Mouse (Mus musculus): Measurements from ENCODE around the gene Set. TPM values are rescaled to one million over a fixed set of nuclear protein-coding genes. Genes with fewer than 3 reads are reported as not detected.
A peak's percentile ranks its signal among the peaks of the same experiment; 100 is the strongest.

Set gene
- total and polyA plus RNA-seq, 2 experiments from 2014 or later, result 384 to 392 TPM

GRCm38 (mm10) chr2:30067031-30067888 is 10.1 kb downstream of the Set start:
- H3K9me3 ChIP-seq (ENCODE audit: low read length), result no peaks in the 10 kb centered on the region
- peak overlapping the region; percentile 94 for H3K9ac ChIP-seq
- H3K27me3 ChIP-seq (ENCODE audit: insufficient read depth, low read length), result no peaks in the 10 kb centered on the region
- peak overlapping the region; percentile 95 for H3K27ac ChIP-seq (ENCODE audit: low read depth, low read length)
- no peak for TF ChIP-seq CTCF (IDR thresholded peaks at IDR 0.05; ENCODE audit: low read depth)
- H3K4me1 ChIP-seq (ENCODE audit: insufficient read depth), result peaks cover 4% of the 10 kb centered on the region; the same call in 1 of the 2 replicates
- H3K4me2 ChIP-seq (ENCODE audit: low read depth), result peak overlapping the region; percentile 74
- DNase-seq (peak; percentile 64), ATAC-seq (peak; percentile 47)
- H3K4me3 ChIP-seq (ENCODE audit: low read depth, low read length), result peak overlapping the region; percentile 99
- peaks cover 13% of the 10 kb centered on the region for H3K36me3 ChIP-seq (ENCODE audit: insufficient read depth)
- WGBS, result 2% methylated on average over 50 of the region's 69 CpGs

GRCm38 (mm10) chr2:30067962-30068361 is 10.8 kb downstream of the Set start:
- no peak for TF ChIP-seq CTCF (IDR thresholded peaks at IDR 0.05; ENCODE audit: low read depth)
- Histone ChIP-seq H3K4me1 (ENCODE audit: insufficient read depth) (peaks cover 4% of the 10 kb centered on the region; the same call in 1 of the 2 replicates), H3K27ac (ENCODE audit: low read depth, low read length) (no peak overlapping the region; the same call in 1 of the 2 replicates), H3K36me3 (ENCODE audit: insufficient read depth) (peaks cover 19% of the 10 kb centered on the region), H3K4me2 (ENCODE audit: low read depth) (peak overlapping the region; percentile 74), H3K27me3 (ENCODE audit: insufficient read depth, low read length) (no peaks in the 10 kb centered on the region), H3K4me3 (ENCODE audit: low read depth, low read length) (peak overlapping the region; percentile 99), H3K9ac (peak overlapping the region; percentile 94), H3K9me3 (ENCODE audit: low read length) (no peaks in the 10 kb centered on the region)
- no peak for ATAC-seq
- 10% methylated on average over 7 of the region's 7 CpGs for WGBS
- no peak for DNase-seq

GRCm38 (mm10) chr2:30072875-30073274 is 15.7 kb downstream of the Set start:
- H3K4me2 ChIP-seq (ENCODE audit: low read depth), result no peak overlapping the region
- no peak overlapping the region for H3K27ac ChIP-seq (ENCODE audit: low read depth, low read length)
- DNase-seq, result no peak
- WGBS, result 67% methylated on average over 7 of the region's 7 CpGs
- H3K9me3 ChIP-seq (ENCODE audit: low read length), result no peaks in the 10 kb centered on the region
- H3K9ac ChIP-seq, result no peak overlapping the region
- H3K4me1 ChIP-seq (ENCODE audit: insufficient read depth), result no peaks in the 10 kb centered on the region
- H3K4me3 ChIP-seq (ENCODE audit: low read depth, low read length), result no peak overlapping the region
- peaks cover 31% of the 10 kb centered on the region for H3K36me3 ChIP-seq (ENCODE audit: insufficient read depth)
- TF ChIP-seq CTCF (IDR thresholded peaks at IDR 0.05; ENCODE audit: low read depth), result no peak
- H3K27me3 ChIP-seq (ENCODE audit: insufficient read depth, low read length), result no peaks in the 10 kb centered on the region
- ATAC-seq, result no peak

GRCm38 (mm10) chr2:30073285-30073684 is 16.1 kb downstream of the Set start:
- DNase-seq (no peak), ATAC-seq (no peak)
- no peaks in the 10 kb centered on the region for H3K4me1 ChIP-seq (ENCODE audit: insufficient read depth)
- TF ChIP-seq CTCF (IDR thresholded peaks at IDR 0.05; ENCODE audit: low read depth), result no peak
- no peak overlapping the region for H3K4me3 ChIP-seq (ENCODE audit: low read depth, low read length)
- H3K36me3 ChIP-seq (ENCODE audit: insufficient read depth), result peaks cover 31% of the 10 kb centered on the region
- no peaks in the 10 kb centered on the region for H3K9me3 ChIP-seq (ENCODE audit: low read length)
- H3K9ac ChIP-seq, result no peak overlapping the region
- 82% methylated on average over 3 of the region's 3 CpGs for WGBS
- no peaks in the 10 kb centered on the region for H3K27me3 ChIP-seq (ENCODE audit: insufficient read depth, low read length)
- H3K4me2 ChIP-seq (ENCODE audit: low read depth), result no peak overlapping the region
- H3K27ac ChIP-seq (ENCODE audit: low read depth, low read length), result no peak overlapping the region

- no peaks in the 10 kb centered on the region for H3K4me1 ChIP-seq (ENCODE audit: insufficient read depth)
- no peak overlapping the region for H3K9ac ChIP-seq
- no peak overlapping the region for H3K27ac ChIP-seq (ENCODE audit: low read depth, low read length)
- H3K4me2 ChIP-seq (ENCODE audit: low read depth), result no peak overlapping the region
- H3K4me3 ChIP-seq (ENCODE audit: low read depth, low read length), result no peak overlapping the region
- H3K9me3 ChIP-seq (ENCODE audit: low read length), result no peaks in the 10 kb centered on the region
- H3K27me3 ChIP-seq (ENCODE audit: insufficient read depth, low read length), result no peaks in the 10 kb centered on the region
- WGBS, result 80% methylated on average over 3 of the region's 3 CpGs
- TF ChIP-seq CTCF (IDR thresholded peaks at IDR 0.05; ENCODE audit: low read depth), result no peak
- ATAC-seq (no peak), DNase-seq (no peak)
- H3K36me3 ChIP-seq (ENCODE audit: insufficient read depth), result peaks cover 20% of the 10 kb centered on the region
Measured at GRCm38 (mm10) chr2:30075625-30076024, 18.4 kb downstream of the Set start.

- Histone ChIP-seq H3K4me2 (ENCODE audit: low read depth) (no peak overlapping the region), H3K4me3 (ENCODE audit: low read depth, low read length) (no peak overlapping the region), H3K4me1 (ENCODE audit: insufficient read depth) (no peaks in the 10 kb centered on the region), H3K36me3 (ENCODE audit: insufficient read depth) (peaks cover 19% of the 10 kb centered on the region), H3K9ac (no peak overlapping the region), H3K9me3 (ENCODE audit: low read length) (no peaks in the 10 kb centered on the region), H3K27ac (ENCODE audit: low read depth, low read length) (no peak overlapping the region), H3K27me3 (ENCODE audit: insufficient read depth, low read length) (no peaks in the 10 kb centered on the region)
- no peak for DNase-seq
- TF ChIP-seq CTCF (IDR thresholded peaks at IDR 0.05; ENCODE audit: low read depth), result no peak
- WGBS, result 93% methylated on average over 8 of the region's 9 CpGs
- ATAC-seq, result no peak
Measured at GRCm38 (mm10) chr2:30076439-30076838, 19.3 kb downstream of the Set start.

- DNase-seq (no peak), ATAC-seq (peak; percentile 23)
- no peak overlapping the region for H3K27ac ChIP-seq (ENCODE audit: low read depth, low read length)
- H3K4me3 ChIP-seq (ENCODE audit: low read depth, low read length), result no peak overlapping the region
- no peaks in the 10 kb centered on the region for H3K9me3 ChIP-seq (ENCODE audit: low read length)
- WGBS, result 72% methylated on average over 6 of the region's 6 CpGs
- no peak overlapping the region for H3K9ac ChIP-seq
- peaks cover 19% of the 10 kb centered on the region for H3K36me3 ChIP-seq (ENCODE audit: insufficient read depth)
- no peaks in the 10 kb centered on the region for H3K4me1 ChIP-seq (ENCODE audit: insufficient read depth)
- no peak for TF ChIP-seq CTCF (IDR thresholded peaks at IDR 0.05; ENCODE audit: low read depth)
- H3K4me2 ChIP-seq (ENCODE audit: low read depth), result peak overlapping the region; percentile 70
- no peaks in the 10 kb centered on the region for H3K27me3 ChIP-seq (ENCODE audit: insufficient read depth, low read length)
Measured at GRCm38 (mm10) chr2:30076959-30077358, 19.8 kb downstream of the Set start.

Measured in forebrain, postnatal 0 days (tissue).